Mouse (Mus musculus) heart, postnatal 25 days (tissue): Measurements from ENCODE around the gene Mfsd5. TPM values are rescaled to one million over a fixed set of nuclear protein-coding genes. Genes with fewer than 3 reads are reported as not detected.

Experiments
- total RNA-seq, 2 experiments: library from RNA; stranded (reverse); gene quantifications; 2 replicates each; pipeline ENCODE4 v1.2.3; 2021

Gene Mfsd5
- total RNA-seq, 2 experiments from 2014 or later = 15.5 to 18.5 TPM

Other genes with a start within 250 kb of the Mfsd5 start
- gene Eif4b, start 205.7 kb upstream of the Mfsd5 start, total RNA-seq = 100 to 1,000 TPM; 131 to 144 TPM
- 100 to 1,000 TPM in 1 of 2 experiments, 10 to 100 TPM in 1; 98.6 to 118 TPM for gene Tns2, start 179.0 kb upstream of the Mfsd5 start, total RNA-seq
- gene Spryd3, start 143.2 kb upstream of the Mfsd5 start, total RNA-seq = 10 to 100 TPM; 13.2 to 15.1 TPM
- gene Igfbp6, start 135.1 kb upstream of the Mfsd5 start, total RNA-seq = 10 to 100 TPM; 38.3 to 43.6 TPM
- under 1 TPM in 1 of 2 experiments, not detected in 1; 0.11 TPM for gene Soat2, start 128.9 kb upstream of the Mfsd5 start, total RNA-seq
- gene Zfp740, start 76.2 kb upstream of the Mfsd5 start, total RNA-seq = 10 to 100 TPM; 34.0 to 35.2 TPM
- 10 to 100 TPM; 15.7 to 16.3 TPM for gene Csad, start 74.7 kb upstream of the Mfsd5 start, total RNA-seq
- 1 to 10 TPM; 1.3 TPM for gene Itgb7, start 47.5 kb upstream of the Mfsd5 start, total RNA-seq
- gene Rarg, start 21.9 kb upstream of the Mfsd5 start, total RNA-seq = 10 to 100 TPM; 17.0 to 20.8 TPM
- not detected for gene Gm9918, start 8.9 kb upstream of the Mfsd5 start, total RNA-seq
- gene Espl1, start 16.8 kb downstream of the Mfsd5 start, total RNA-seq = 1 to 10 TPM in 1 of 2 experiments, under 1 TPM in 1; 0.65 to 1.9 TPM
- gene Pfdn5, start 46.7 kb downstream of the Mfsd5 start, total RNA-seq = 100 to 1,000 TPM; 284 to 288 TPM
- gene Myg1, start 52.3 kb downstream of the Mfsd5 start, total RNA-seq = 10 to 100 TPM; 21.3 to 23.1 TPM
- gene Aaas, start 71.3 kb downstream of the Mfsd5 start, total RNA-seq = 10 to 100 TPM; 10.2 to 11.2 TPM
- not detected for gene Sp7, start 87.7 kb downstream of the Mfsd5 start, total RNA-seq
- gene Sp1, start 126.7 kb downstream of the Mfsd5 start, total RNA-seq = 10 to 100 TPM; 42.7 to 44.4 TPM
- gene Amhr2, start 165.9 kb downstream of the Mfsd5 start, total RNA-seq = under 1 TPM; 0.68 to 0.84 TPM
- 10 to 100 TPM; 20.6 to 21.0 TPM for gene Prr13, start 179.6 kb downstream of the Mfsd5 start, total RNA-seq
- gene Pcbp2, start 191.1 kb downstream of the Mfsd5 start, total RNA-seq = 100 to 1,000 TPM; 458 to 504 TPM
- not detected for gene Gm10337, start 224.3 kb downstream of the Mfsd5 start, total RNA-seq
- gene Map3k12, start 237.6 kb downstream of the Mfsd5 start, total RNA-seq = 1 to 10 TPM; 3.2 to 4.5 TPM
- 10 to 100 TPM; 46.6 to 47.6 TPM for gene Tarbp2, start 238.7 kb downstream of the Mfsd5 start, total RNA-seq
- gene Npff, start 245.5 kb downstream of the Mfsd5 start, total RNA-seq = 1 to 10 TPM; 2.5 to 2.8 TPM